Mouse (Mus musculus) lung, embryonic 14.5 days (tissue): ENCODE data around the gene Gm21256. TPM values are rescaled to one million over a fixed set of nuclear protein-coding genes. Genes with fewer than 3 reads are reported as not detected.
"Not testable (repeated sequence)": the region's sequence is repeated elsewhere in the genome, so short reads cannot be mapped to it uniquely, and the experiment has no call there.

ENCODE experiments used
- ATAC-seq: fragments of 200-750 bp; cut with Nextera tagmentation; 2 replicates; pipeline ENCODE4 v1.8.0; 2017; ENCODE audit warnings: mild to moderate bottlenecking, moderate TSS enrichment, moderate library complexity; ENCODE audit not compliant: insufficient read depth
- DNase-seq: peaks from one replicate; pipeline ENCODE4 v3.0.0-alpha.2; 2015
- H3K27ac ChIP-seq: fragments of 300-500 bp; sonication (generic); 2 replicates; pipeline ENCODE4 v1.5.1; 2014; ENCODE audit warnings: low read depth, mild to moderate bottlenecking, moderate library complexity
- H3K27me3 ChIP-seq: fragments of 300-500 bp; sonication (generic); 2 replicates; pipeline ENCODE4 v1.6.1; 2014; ENCODE audit warnings: low read length, control low read depth; ENCODE audit not compliant: insufficient read depth
- H3K36me3 ChIP-seq: fragments of 300-500 bp; sonication (generic); 2 replicates; pipeline ENCODE4 v1.6.1; 2014; ENCODE audit warnings: control low read depth; ENCODE audit not compliant: insufficient read depth
- H3K4me1 ChIP-seq: fragments of 300-500 bp; sonication (generic); 2 replicates; pipeline ENCODE4 v1.6.1; 2014; ENCODE audit warnings: antibody characterized with exemption, control low read depth; ENCODE audit not compliant: insufficient read depth
- H3K4me2 ChIP-seq: fragments of 300-500 bp; sonication (generic); 2 replicates; pipeline ENCODE4 v1.6.1; 2014; ENCODE audit warnings: mild to moderate bottlenecking
- H3K4me3 ChIP-seq: fragments of 300-500 bp; sonication (generic); 2 replicates; pipeline ENCODE4 v1.5.1; 2014; ENCODE audit warnings: low read depth, low read length
- H3K9ac ChIP-seq: fragments of 300-500 bp; sonication (generic); 2 replicates; pipeline ENCODE4 v1.6.1; 2014
- H3K9me3 ChIP-seq: fragments of 300-500 bp; sonication (generic); 2 replicates; pipeline ENCODE4 v1.6.1; 2016; ENCODE audit warnings: low read depth, low read length, control low read depth
- WGBS: fragments of 180-500 bp; shearing (Covaris S2); extraction: QIAGEN DNeasy Blood & Tissue Kit; methylation state at CpG from one replicate; pipeline ENCODE4 v1.1.7; 2014; 5-methylcytosine and 5-hydroxymethylcytosine counted together
- polyA plus RNA-seq: library from polyadenylated mRNA; unstranded; fragments of >200 nt; fragmentation: Nextera tagmentation; extraction: Ambion mirVana; gene quantifications from 2 replicates; pipeline ENCODE4 v1.2.1, GENCODE M21; 2014

Gene Gm21256
- not detected in 2 replicates for polyA plus RNA-seq

- not testable (repeated sequence) for H3K27me3 ChIP-seq, H3K9ac ChIP-seq, H3K9me3 ChIP-seq, DNase-seq, H3K27ac ChIP-seq, H3K36me3 ChIP-seq, H3K4me3 ChIP-seq, H3K4me2 ChIP-seq, ATAC-seq, H3K4me1 ChIP-seq
- no CpG with 5 or more reads among the region's 7 CpGs for WGBS
Measured at GRCm38 (mm10) chrY:47450660-47451059, at the start of gene Gm21256. TSS of gene Gm21256 (plus strand) at chrY:47450960.

Other genes with a start within 250 kb of the Gm21256 start
- not detected in 2 replicates for gene Gm21170, start 240.1 kb downstream of the Gm21256 start, polyA plus RNA-seq